Mouse (Mus musculus) ZHBTc4 (cell line): ENCODE results near the gene Fam83e.

Source experiments
- DNase-seq: peaks from one replicate; pipeline ENCODE4 v3.0.0-alpha.2; 2011; ENCODE audit warnings: low read depth, low spot score

Gene Fam83e

DNA sequence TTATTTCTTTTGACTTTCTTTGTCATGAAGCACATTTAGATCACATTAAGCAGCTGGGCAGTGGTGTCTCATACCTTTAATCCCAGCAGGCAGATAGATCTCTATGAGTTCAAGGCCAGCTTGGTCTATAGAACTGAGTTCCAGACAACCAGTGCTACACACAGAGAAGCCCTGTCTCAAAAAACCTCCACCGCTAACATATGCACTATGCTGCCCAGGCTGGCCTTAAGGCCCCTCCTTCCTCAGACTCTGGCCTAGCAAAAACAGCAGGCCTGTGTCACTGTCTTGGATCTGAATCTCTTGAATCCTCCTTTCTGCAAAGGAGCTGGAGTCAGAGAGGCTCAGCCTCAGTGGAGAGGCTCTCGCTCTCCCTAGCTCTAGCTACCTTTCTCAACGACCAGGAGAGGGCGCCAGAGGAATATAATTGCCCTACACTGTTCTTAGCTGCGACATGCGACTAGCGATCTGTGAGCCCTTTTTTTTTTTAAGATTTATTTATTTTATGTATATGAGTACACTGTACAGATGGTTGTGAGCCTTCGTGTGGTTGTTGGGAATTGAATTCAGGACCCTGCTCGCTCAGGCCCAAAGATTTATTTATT is 18.3 kb downstream of the Fam83e start:
- peak; percentile 71 for DNase-seq

GRCm38 (mm10) chr7:45739820-45740219 is 18.8 kb downstream of the Fam83e start:
- DNase-seq, result peak; percentile 53

DNA sequence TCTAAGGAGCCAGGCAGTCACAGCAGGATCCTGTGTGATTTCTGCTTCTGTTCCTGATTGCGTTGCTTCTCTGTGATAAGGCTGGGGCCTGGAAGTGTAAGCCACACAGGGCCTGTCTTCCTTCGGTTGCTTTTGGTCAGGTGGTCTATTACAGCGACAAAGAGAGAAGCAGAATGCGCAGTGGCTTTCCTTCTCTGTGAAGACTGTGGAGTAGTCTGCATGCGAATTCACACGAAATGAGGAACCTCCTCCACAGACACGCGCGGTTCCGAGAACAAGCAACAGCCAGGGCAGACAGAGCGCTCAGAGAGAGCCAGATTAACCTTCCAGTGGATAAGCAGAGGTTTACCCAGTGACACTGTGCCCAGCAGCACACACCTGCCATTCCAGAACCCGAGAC is 20.3 kb downstream of the Fam83e start:
- DNase-seq, result no peak

DNA sequence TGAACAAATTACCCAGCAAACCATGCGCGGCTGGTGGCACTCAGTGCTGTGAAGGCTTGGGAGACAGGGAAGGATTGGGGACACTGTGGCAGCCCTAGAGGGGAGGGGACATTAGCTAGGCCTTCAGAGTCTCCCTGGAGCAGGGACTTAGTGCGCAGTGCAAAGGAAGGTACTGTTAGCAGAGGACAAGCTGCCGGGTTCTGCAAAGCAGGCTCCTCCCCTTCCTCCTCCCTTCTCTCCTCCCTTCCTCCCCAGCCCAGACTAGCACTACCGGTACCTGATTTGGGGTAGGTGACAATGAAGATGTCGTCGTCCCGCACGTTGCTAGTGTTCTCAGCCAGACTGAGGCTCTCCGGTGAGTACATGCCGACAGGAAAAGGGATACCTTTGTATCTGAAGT is 20.8 kb downstream of the Fam83e start:
- DNase-seq, result no peak

GRCm38 (mm10) chr7:45742338-45742737 is 21.3 kb downstream of the Fam83e start:
- DNase-seq, result peak; percentile 63

DNA sequence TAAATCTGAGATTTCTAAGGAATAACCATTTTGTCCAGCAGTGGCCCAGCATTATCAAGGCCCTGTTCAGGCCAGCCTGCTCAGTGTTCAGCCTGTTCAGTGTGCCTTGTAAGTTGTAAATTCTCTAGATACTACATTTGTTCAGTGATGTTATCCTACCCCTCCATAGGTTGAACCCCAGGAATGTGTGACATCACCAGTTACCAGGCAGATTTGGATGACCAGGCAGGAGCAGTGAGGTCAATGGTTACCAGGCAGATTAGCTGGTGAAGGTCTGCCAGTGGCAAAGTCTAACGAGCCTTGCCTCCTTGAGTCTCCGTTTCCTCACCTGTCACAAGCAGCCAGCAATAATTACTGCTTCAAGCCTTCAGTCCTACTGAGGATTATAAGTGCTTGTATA is 23.4 kb downstream of the Fam83e start:
- peak; percentile 76 for DNase-seq

DNA sequence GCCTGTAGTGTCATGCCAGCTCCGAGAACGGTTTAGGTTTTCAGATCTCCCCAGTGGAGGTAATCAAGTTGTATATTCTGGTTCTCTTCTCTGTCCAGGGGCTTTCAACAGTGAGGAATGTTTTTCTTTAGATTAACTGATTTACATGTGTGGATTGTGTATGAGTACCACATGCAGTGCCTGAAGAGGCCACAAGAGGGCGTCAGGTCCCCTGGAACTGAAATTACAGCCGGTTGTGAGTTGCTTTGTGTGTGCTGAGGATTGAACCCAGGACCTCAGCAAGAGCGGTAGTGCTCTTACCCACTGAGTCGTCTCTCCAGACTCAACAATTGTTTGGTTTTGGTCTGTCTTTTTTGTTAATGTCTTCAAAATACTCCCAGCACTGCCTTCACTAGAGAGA is 25.5 kb downstream of the Fam83e start:
- peak; percentile 67 for DNase-seq

- DNase-seq, result peak; percentile 81
These were observed 26.4 kb downstream of the Fam83e start for GRCm38 (mm10) chr7:45747450-45747849.

DNA sequence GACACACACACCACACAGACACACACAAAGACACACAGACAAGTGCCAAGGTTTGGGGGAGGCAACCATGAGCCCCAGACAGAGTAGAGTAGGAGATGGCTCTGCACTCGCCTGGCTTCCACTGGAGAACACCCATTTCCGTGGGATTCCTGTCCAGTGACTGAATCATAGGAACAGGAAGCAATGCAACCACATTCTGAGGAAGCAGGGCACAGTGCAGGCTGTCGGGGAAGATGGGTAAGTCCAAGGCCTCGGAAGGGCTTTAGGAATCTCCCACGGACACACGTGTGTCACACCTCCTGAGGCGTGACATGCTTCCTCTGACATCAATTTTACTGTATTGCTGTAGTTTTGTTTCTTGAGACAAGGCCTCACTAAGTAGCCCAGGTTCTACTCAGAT is 27.1 kb downstream of the Fam83e start:
- DNase-seq, result no peak

DNA sequence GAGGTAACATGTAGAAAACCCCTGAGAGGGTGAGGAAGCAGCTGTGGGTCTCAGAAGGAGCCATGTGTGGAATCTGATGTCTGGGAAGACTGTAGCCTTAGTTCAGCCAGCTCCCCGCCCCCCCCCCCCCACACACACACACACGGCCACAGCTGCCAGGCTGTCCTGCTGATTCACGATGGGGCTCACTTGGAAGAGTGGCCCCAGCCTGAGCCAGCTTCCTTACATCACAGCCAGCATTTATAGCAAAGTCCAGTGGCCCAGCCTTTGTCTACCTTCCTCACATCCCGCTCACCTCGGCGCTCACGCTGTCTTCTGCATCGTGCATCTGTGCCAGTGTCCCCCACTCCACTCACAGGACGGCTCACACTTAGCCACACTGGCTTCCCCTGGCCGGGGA is 28.4 kb downstream of the Fam83e start:
- DNase-seq, result no peak

DNA sequence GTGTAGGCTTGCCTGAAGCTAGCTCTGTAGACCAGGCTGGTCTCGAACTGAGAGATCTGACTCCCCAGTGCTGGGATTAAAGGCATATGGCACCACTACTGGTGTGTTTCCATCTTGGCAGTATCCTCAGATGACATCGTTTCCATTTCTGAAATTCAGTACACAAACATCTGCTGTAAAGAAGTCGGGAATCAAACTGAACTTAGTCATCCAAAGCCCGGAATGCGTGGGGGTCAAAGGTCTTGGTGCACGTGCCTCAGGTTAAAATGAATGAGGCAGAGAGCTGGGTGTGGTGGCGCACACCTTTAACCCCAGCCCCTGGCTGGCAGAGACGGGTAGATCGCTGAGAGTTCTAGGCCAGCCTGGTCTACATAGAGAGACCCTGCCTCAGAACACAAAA is 29.1 kb downstream of the Fam83e start:
- no peak for DNase-seq

DNA sequence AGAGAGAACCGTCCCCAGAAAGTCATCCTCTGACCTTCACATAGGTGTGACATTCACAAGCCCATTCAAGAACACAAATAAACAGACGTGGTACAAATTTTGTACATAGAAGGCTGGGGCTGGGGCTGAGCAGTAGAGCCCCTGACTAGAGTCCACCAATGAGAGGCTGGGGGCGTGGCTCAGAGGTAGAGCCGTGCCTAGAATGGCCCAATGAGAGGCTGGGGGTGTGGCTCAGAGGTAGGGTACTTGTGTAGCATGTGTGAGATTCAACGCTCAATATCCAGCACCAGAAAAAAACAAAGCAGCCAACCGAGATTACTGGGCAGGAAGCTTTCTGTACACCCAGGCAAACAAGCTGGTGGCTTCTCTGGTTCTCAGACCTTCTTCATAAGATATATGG is 34.7 kb downstream of the Fam83e start:
- DNase-seq, result peak; percentile 78

GRCm38 (mm10) chr7:45759400-45759799 is 38.4 kb downstream of the Fam83e start:
- no peak for DNase-seq

DNA sequence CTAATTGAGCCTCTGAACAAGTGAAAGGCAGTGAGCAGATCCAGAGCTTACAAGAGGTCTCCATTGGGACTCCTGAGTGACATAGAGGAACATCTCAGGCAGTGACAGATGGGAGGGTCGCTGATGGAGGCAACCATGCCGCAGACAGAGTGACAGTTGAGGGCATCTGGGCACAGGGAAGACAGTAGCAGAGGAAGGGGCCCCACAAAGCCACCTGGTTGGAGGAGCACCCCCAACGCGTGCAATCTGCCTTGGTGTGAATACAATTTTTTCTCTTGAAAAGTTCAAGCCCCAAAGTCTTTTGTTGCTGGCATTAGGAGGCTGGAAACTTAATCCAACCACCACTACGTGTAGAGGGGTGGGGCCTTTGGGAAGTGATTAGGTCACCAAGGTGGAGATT is 39.1 kb downstream of the Fam83e start:
- no peak for DNase-seq

DNA sequence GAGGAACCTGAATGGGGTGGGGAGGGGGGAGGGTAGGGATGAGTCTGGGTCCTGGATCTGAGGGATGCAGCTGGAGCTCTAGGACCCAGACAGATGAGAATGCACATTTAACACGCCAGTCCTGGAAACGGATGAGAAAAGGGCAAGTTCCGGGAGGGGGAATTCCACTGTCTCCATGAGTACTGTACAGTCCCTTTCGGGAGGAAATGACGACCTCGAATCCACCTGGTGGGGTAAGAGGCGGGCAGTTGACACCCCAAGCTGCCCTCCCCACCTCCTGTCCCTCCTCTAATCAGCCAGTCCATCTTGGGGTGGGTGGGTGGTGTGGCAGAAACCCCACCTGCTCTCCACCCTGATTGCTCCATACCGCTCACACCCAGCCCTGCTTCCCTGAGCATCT is 45.0 kb downstream of the Fam83e start:
- DNase-seq, result no peak

- no peak for DNase-seq
These were observed 45.8 kb downstream of the Fam83e start for GRCm38 (mm10) chr7:45766764-45767163.

DNA sequence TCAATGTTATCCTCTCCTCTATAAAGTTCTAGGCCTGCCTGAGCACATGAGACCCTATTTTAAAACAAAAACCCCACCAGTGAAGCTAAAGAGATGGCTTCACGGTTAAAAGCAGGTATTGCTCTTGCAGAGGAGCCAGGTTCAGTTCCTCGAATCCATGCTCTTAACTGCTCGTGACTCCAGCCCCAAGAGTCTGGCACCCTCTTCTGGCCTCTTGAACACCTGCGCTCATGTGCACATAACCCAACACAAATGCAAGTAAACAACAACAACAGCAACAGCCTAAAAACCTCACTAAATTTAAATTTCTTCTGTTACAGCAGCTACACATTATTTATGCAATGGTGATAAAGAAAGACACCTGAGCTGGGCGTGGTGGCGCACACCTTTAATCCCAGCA is 46.5 kb downstream of the Fam83e start:
- peak; percentile 60 for DNase-seq

GRCm38 (mm10) chr7:45770427-45771082 is 49.5 kb downstream of the Fam83e start:
- no peak for DNase-seq

DNA sequence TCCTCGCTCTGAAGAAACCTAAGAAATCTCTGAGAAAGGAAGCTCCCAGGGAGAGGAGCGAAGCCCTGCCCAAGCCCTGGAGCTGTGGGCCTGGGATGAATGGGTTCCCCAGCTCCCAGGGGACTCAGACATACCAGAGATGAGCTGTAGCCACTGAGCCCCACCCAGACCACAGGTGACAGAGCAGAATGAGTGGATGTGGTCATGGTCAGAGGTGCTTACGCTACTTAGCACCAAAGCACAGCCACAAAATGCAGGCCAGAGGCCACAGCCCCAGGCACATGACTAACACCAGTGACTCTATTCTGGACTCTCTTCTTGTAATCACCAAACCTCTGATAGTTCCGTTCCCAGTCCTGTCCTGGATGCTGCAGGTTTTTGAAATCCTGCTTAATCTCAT is 50.1 kb downstream of the Fam83e start:
- DNase-seq, result peak; percentile 28

- no peak for DNase-seq
These were observed 54.2 kb downstream of the Fam83e start for GRCm38 (mm10) chr7:45775237-45775636.
